Mouse (Mus musculus) heart, adult 2 months (tissue): ENCODE measurements at regions not wholly inside any gene's neighbourhood (a gene's known extent, or its start where the extent isn't known, plus 50 kb on each side); places are given as distances from the start of the nearest gene placed in this dataset.

ENCODE experiments used
- DNase-seq, 2 experiments: peaks; one replicate each; pipeline ENCODE4 v3.0.0; 2021
- H3K27ac ChIP-seq: fragments of 200-600 bp; 2 replicates; pipeline ENCODE4 v1.8.1; 2022
- H3K27me3 ChIP-seq: fragments of 200-500 bp; 2 replicates; pipeline ENCODE4 v1.6.1; 2012; ENCODE audit warnings: mild to moderate bottlenecking, low read length, inconsistent platforms, mixed read lengths; ENCODE audit not compliant: control insufficient read depth, insufficient read depth
- H3K36me3 ChIP-seq: fragments of 200-500 bp; 2 replicates; pipeline ENCODE4 v1.6.1; 2012; ENCODE audit warnings: low read length, inconsistent platforms; ENCODE audit not compliant: control insufficient read depth, insufficient read depth
- H3K4me1 ChIP-seq: fragments of 200-500 bp; 2 replicates; pipeline ENCODE4 v1.6.1; 2011; ENCODE audit warnings: low read length; ENCODE audit not compliant: control insufficient read depth, insufficient read depth
- H3K4me3 ChIP-seq: fragments of 200-600 bp; 2 replicates; pipeline ENCODE4 v1.8.1; 2022
- H3K79me2 ChIP-seq: fragments of 200-500 bp; replicated peaks from 2 replicates; pipeline ENCODE4 v1.6.1; 2012; ENCODE audit warnings: mild to moderate bottlenecking, inconsistent platforms, low read length, moderate library complexity, mixed read lengths; ENCODE audit not compliant: control insufficient read depth, insufficient read depth
- H3K9ac ChIP-seq: fragments of 200-500 bp; 2 replicates; pipeline ENCODE4 v1.6.1; 2012; ENCODE audit warnings: low read depth, mild to moderate bottlenecking, control low read depth, inconsistent platforms, low read length, mixed read lengths
- CTCF ChIP-seq: fragments of 200-600 bp; IDR thresholded peaks from 2 replicates; pipeline ENCODE4 v1.8.1; 2022; ENCODE audit warnings: antibody characterized with exemption, mild to moderate bottlenecking, moderate library complexity
- EP300 ChIP-seq: fragments of 200-500 bp; IDR thresholded peaks from 2 replicates; pipeline ENCODE4 v1.6.1; 2011; ENCODE audit warnings: low read depth, low read length, control low read depth; ENCODE audit not compliant: insufficient read depth
- POLR2A ChIP-seq: fragments of 200-500 bp; IDR thresholded peaks from 2 replicates; pipeline ENCODE4 v1.6.1; 2011; ENCODE audit warnings: mild to moderate bottlenecking, low read depth, low read length, control low read depth; ENCODE audit not compliant: insufficient read depth
- WGBS: fragments of 180-500 bp; shearing (Covaris S2); methylation state at CpG from one replicate; pipeline ENCODE4 v1.1.7; 2018; 5-methylcytosine and 5-hydroxymethylcytosine counted together
- intact Hi-C: fragments of 180-260 bp; cut with DNase I; formaldehyde crosslinking; loops from one replicate; pipeline ENCODE4 v1.15.1; 2025

- Histone ChIP-seq H3K36me3 (no peaks in the 10 kb centered on the region), H3K27ac (no peak overlapping the region), H3K9ac (no peak overlapping the region), H3K27me3 (no peaks in the 10 kb centered on the region), H3K4me3 (no peak overlapping the region), H3K4me1 (no peaks in the 10 kb centered on the region), H3K79me2 (no peaks in the 10 kb centered on the region)
- no peak for DNase-seq
- intact Hi-C loops, result no loop called here
- 62% methylated on average over 6 of the region's 6 CpGs for WGBS
- TF ChIP-seq POLR2A (no peak), EP300 (no peak), CTCF (no peak)
Observed at GRCm38 (mm10) chr10:111715172-111715571, 209.1 kb downstream of the Phlda1 start.

- peak in 1 of 2 experiments; percentile 19 for DNase-seq
- TF ChIP-seq POLR2A (no peak), EP300 (no peak), CTCF (no peak)
- Histone ChIP-seq H3K36me3 (no peaks in the 10 kb centered on the region), H3K79me2 (no peaks in the 10 kb centered on the region), H3K4me1 (peaks cover 3% of the 10 kb centered on the region), H3K4me3 (no peak overlapping the region), H3K9ac (no peak overlapping the region), H3K27me3 (no peaks in the 10 kb centered on the region), H3K27ac (no peak overlapping the region)
- intact Hi-C loops, result no loop called here
- 46% methylated on average over 5 of the region's 5 CpGs for WGBS
Observed at GRCm38 (mm10) chr10:111719632-111720031, 213.5 kb downstream of the Phlda1 start.

- intact Hi-C loops, result no loop called here
- H3K27me3 ChIP-seq, result no peaks in the 10 kb centered on the region
- TF ChIP-seq EP300 (no peak), CTCF (no peak), POLR2A (no peak)
- WGBS, result 42% methylated on average over 5 of the region's 5 CpGs
- peak overlapping the region; percentile 51 for H3K27ac ChIP-seq
- H3K79me2 ChIP-seq, result no peaks in the 10 kb centered on the region
- H3K9ac ChIP-seq, result no peak overlapping the region
- H3K4me3 ChIP-seq, result no peak overlapping the region
- H3K4me1 ChIP-seq, result peaks cover 3% of the 10 kb centered on the region
- no peaks in the 10 kb centered on the region for H3K36me3 ChIP-seq
- peak; percentile 39 to 46 for DNase-seq
Observed at GRCm38 (mm10) chr10:111721068-111721467, 215.0 kb downstream of the Phlda1 start.

- H3K27me3 ChIP-seq, result no peaks in the 10 kb centered on the region
- no peak overlapping the region for H3K4me3 ChIP-seq
- WGBS, result 92% methylated on average over 2 of the region's 2 CpGs
- H3K36me3 ChIP-seq, result no peaks in the 10 kb centered on the region
- no peaks in the 10 kb centered on the region for H3K79me2 ChIP-seq
- peaks cover 3% of the 10 kb centered on the region for H3K4me1 ChIP-seq
- intact Hi-C loops, result no loop called here
- no peak overlapping the region for H3K27ac ChIP-seq
- no peak overlapping the region for H3K9ac ChIP-seq
- DNase-seq, result no peak
- TF ChIP-seq POLR2A, result no peak
- TF ChIP-seq CTCF, result no peak
- no peak for TF ChIP-seq EP300
Observed at GRCm38 (mm10) chr10:111723885-111724284, 217.8 kb downstream of the Phlda1 start.

- peaks cover 3% of the 10 kb centered on the region for H3K4me1 ChIP-seq
- intact Hi-C loops, result no loop called here
- H3K27me3 ChIP-seq, result no peaks in the 10 kb centered on the region
- no peaks in the 10 kb centered on the region for H3K36me3 ChIP-seq
- no peak overlapping the region for H3K4me3 ChIP-seq
- no peaks in the 10 kb centered on the region for H3K79me2 ChIP-seq
- DNase-seq, result no peak
- H3K9ac ChIP-seq, result no peak overlapping the region
- H3K27ac ChIP-seq, result no peak overlapping the region
- 59% methylated on average over 7 of the region's 7 CpGs for WGBS
- TF ChIP-seq POLR2A (no peak), CTCF (no peak), EP300 (no peak)
Observed at GRCm38 (mm10) chr10:111724574-111725414, 218.7 kb downstream of the Phlda1 start.

GRCm38 (mm10) chr10:111736026-111736425 is 229.9 kb downstream of the Phlda1 start:
- H3K4me3 ChIP-seq, result no peak overlapping the region
- H3K79me2 ChIP-seq, result no peaks in the 10 kb centered on the region
- no peak for TF ChIP-seq EP300
- TF ChIP-seq CTCF, result no peak
- no peak for TF ChIP-seq POLR2A
- H3K4me1 ChIP-seq, result no peaks in the 10 kb centered on the region
- H3K36me3 ChIP-seq, result no peaks in the 10 kb centered on the region
- intact Hi-C loops, result no loop called here
- no peak for DNase-seq
- H3K9ac ChIP-seq, result no peak overlapping the region
- H3K27ac ChIP-seq, result no peak overlapping the region
- WGBS, result 50% methylated on average over 3 of the region's 3 CpGs
- no peaks in the 10 kb centered on the region for H3K27me3 ChIP-seq
